Mouse (Mus musculus) heart, postnatal 10 days (tissue): ENCODE measurements around the gene Gm11639. TPM values are rescaled to one million over a fixed set of nuclear protein-coding genes. Genes with fewer than 3 reads are reported as not detected.

Experiments used
- DNase-seq, 2 experiments: peaks; one replicate each; pipeline ENCODE4 v3.0.0; 2021
- intact Hi-C: fragments of 180-260 bp; cut with DNase I; formaldehyde crosslinking; loops from one replicate; pipeline ENCODE4 v1.15.1; 2025
- total RNA-seq, 2 experiments: library from RNA; stranded (reverse); gene quantifications; 2 replicates each; pipeline ENCODE4 v1.2.3; 2021

The Gm11639 gene
- total RNA-seq, result under 1 TPM; 0.07 TPM

- intact Hi-C loops, result no loop called here
- DNase-seq, result no peak
Measured at GRCm38 (mm10) chr11:104685548-104685947, at the start of gene Gm11639. Gm11639 (plus strand) TSS chr11:104685707.

- DNase-seq, result no peak
- intact Hi-C loops, result no loop called here
Measured at GRCm38 (mm10) chr11:104637010-104637409, 48.5 kb upstream of the Gm11639 start.

GRCm38 (mm10) chr11:104638006-104638405, 47.5 kb upstream of the Gm11639 start:
- intact Hi-C loops, result no loop called here
- DNase-seq, result no peak

GRCm38 (mm10) chr11:104638906-104639305, 46.6 kb upstream of the Gm11639 start:
- DNase-seq, result no peak
- intact Hi-C loops, result no loop called here

- intact Hi-C loops, result no loop called here
- no peak for DNase-seq
Measured at GRCm38 (mm10) chr11:104639634-104640033, 45.9 kb upstream of the Gm11639 start.

- intact Hi-C loops, result no loop called here
- DNase-seq, result no peak
Measured at GRCm38 (mm10) chr11:104640894-104641293, 44.6 kb upstream of the Gm11639 start.

- intact Hi-C loops, result no loop called here
Measured at GRCm38 (mm10) chr11:104643236-104643635, 42.3 kb upstream of the Gm11639 start.

GRCm38 (mm10) chr11:104645402-104645801, 40.1 kb upstream of the Gm11639 start:
- DNase-seq, result no peak
- intact Hi-C loops, result no loop called here

More at GRCm38 (mm10) chr11:104643236-104643635, 42.3 kb upstream of the Gm11639 start:
- no peak for DNase-seq

- no peak for DNase-seq
- intact Hi-C loops, result no loop called here
Measured at GRCm38 (mm10) chr11:104646173-104646572, 39.3 kb upstream of the Gm11639 start.

- intact Hi-C loops, result no loop called here
- DNase-seq, result no peak
Measured at GRCm38 (mm10) chr11:104646611-104647010, 38.9 kb upstream of the Gm11639 start.

- DNase-seq, result no peak
- intact Hi-C loops, result no loop called here
Measured at GRCm38 (mm10) chr11:104647188-104647867, 38.2 kb upstream of the Gm11639 start.

GRCm38 (mm10) chr11:104648571-104648970, 36.9 kb upstream of the Gm11639 start:
- peak; percentile 24 to 55 for DNase-seq
- intact Hi-C loops, result no loop called here

- intact Hi-C loops, result no loop called here
- DNase-seq, result no peak
Measured at GRCm38 (mm10) chr11:104660599-104660998, 24.9 kb upstream of the Gm11639 start.

- no peak for DNase-seq
- intact Hi-C loops, result no loop called here
Measured at GRCm38 (mm10) chr11:104661106-104661505, 24.4 kb upstream of the Gm11639 start.

- intact Hi-C loops, result no loop called here
- no peak for DNase-seq
Measured at GRCm38 (mm10) chr11:104661531-104662205, 23.8 kb upstream of the Gm11639 start.

- DNase-seq, result no peak
- intact Hi-C loops, result no loop called here
Measured at GRCm38 (mm10) chr11:104662573-104662972, 22.9 kb upstream of the Gm11639 start.

GRCm38 (mm10) chr11:104663241-104663877, 22.1 kb upstream of the Gm11639 start:
- DNase-seq, result no peak
- intact Hi-C loops, result no loop called here

- no peak for DNase-seq
- intact Hi-C loops, result no loop called here
Measured at GRCm38 (mm10) chr11:104663878-104664261, 21.6 kb upstream of the Gm11639 start.

- intact Hi-C loops, result no loop called here
- no peak for DNase-seq
Measured at GRCm38 (mm10) chr11:104664441-104664840, 21.1 kb upstream of the Gm11639 start.

- no peak for DNase-seq
- intact Hi-C loops, result no loop called here
Measured at GRCm38 (mm10) chr11:104667399-104667798, 18.1 kb upstream of the Gm11639 start.

GRCm38 (mm10) chr11:104673412-104673811, 12.1 kb upstream of the Gm11639 start:
- DNase-seq, result no peak
- intact Hi-C loops, result no loop called here

- intact Hi-C loops, result no loop called here
- no peak for DNase-seq
Measured at GRCm38 (mm10) chr11:104674768-104675167, 10.7 kb upstream of the Gm11639 start.
